Mouse (Mus musculus) limb, embryonic 13.5 days (tissue): ENCODE data around the gene 1500009L16Rik. TPM values are rescaled to one million over a fixed set of nuclear protein-coding genes. Genes with fewer than 3 reads are reported as not detected.

Experiments used
- ATAC-seq: fragments of 200-750 bp; cut with Nextera tagmentation; 2 replicates; pipeline ENCODE4 v1.8.0; 2017; ENCODE audit warnings: low read depth, moderate number of reproducible peaks, moderate TSS enrichment; ENCODE audit not compliant: low FRiP score
- H3K27ac ChIP-seq: fragments of 300-500 bp; sonication (generic); 2 replicates; pipeline ENCODE4 v1.5.1; 2015; ENCODE audit warnings: inconsistent platforms, mild to moderate bottlenecking, moderate library complexity
- H3K27me3 ChIP-seq: fragments of 300-500 bp; sonication (generic); 2 replicates; pipeline ENCODE4 v1.6.1; 2015; ENCODE audit warnings: mild to moderate bottlenecking, inconsistent platforms
- H3K36me3 ChIP-seq: fragments of 300-500 bp; sonication (generic); 2 replicates; pipeline ENCODE4 v1.6.1; 2015; ENCODE audit warnings: inconsistent platforms, mild to moderate bottlenecking, moderate library complexity
- H3K4me1 ChIP-seq: fragments of 300-500 bp; sonication (generic); 2 replicates; pipeline ENCODE4 v1.6.1; 2015; ENCODE audit warnings: inconsistent platforms
- H3K4me2 ChIP-seq: fragments of 300-500 bp; sonication (generic); replicated peaks from 2 replicates; pipeline ENCODE4 v1.6.1; 2015; ENCODE audit warnings: inconsistent platforms, mild to moderate bottlenecking, moderate library complexity
- H3K4me3 ChIP-seq: fragments of 300-500 bp; sonication (generic); 2 replicates; pipeline ENCODE4 v1.5.1; 2015; ENCODE audit warnings: moderate library complexity, mild to moderate bottlenecking, inconsistent platforms
- H3K9ac ChIP-seq: fragments of 300-500 bp; sonication (generic); 2 replicates; pipeline ENCODE4 v1.6.1; 2015; ENCODE audit warnings: mild to moderate bottlenecking, inconsistent platforms
- H3K9me3 ChIP-seq: fragments of 300-500 bp; sonication (generic); 2 replicates; pipeline ENCODE4 v1.6.1; 2016; ENCODE audit warnings: inconsistent platforms
- WGBS: fragments of 180-500 bp; shearing (Covaris S2); methylation state at CpG from one replicate; pipeline ENCODE4 v1.1.7; 2015; 5-methylcytosine and 5-hydroxymethylcytosine counted together
- polyA plus RNA-seq: library from polyadenylated mRNA; unstranded; fragments of >200 nt; fragmentation: Nextera tagmentation; extraction: Ambion mirVana; gene quantifications from 2 replicates; pipeline ENCODE4 v1.2.1, GENCODE M21; 2015

The 1500009L16Rik gene
- polyA plus RNA-seq: 41.0 and 45.3 TPM in 2 replicates

GRCm38 (mm10) chr10:83722579-83723031, at the start of gene 1500009L16Rik:
Gene 1500009L16Rik (plus strand): TSS chr10:83722865.
- peak within 1 kb of the TSS; percentile 85 for H3K4me2 ChIP-seq
- peak within 1 kb of the TSS; percentile 75 for H3K9ac ChIP-seq
- ATAC-seq: peak; percentile 99
- WGBS: 0% methylated on average over 25 of the region's 37 CpGs
- no peaks in the 10 kb centered on the region for H3K27me3 ChIP-seq
- H3K4me3 ChIP-seq: peak within 1 kb of the TSS; percentile 66
- H3K9me3 ChIP-seq: peaks cover 5% of the 10 kb centered on the region; the same call in 1 of the 2 replicates
- peaks cover 18% of the 10 kb centered on the region for H3K4me1 ChIP-seq
- no peak within 1 kb of the TSS for H3K27ac ChIP-seq
- no peaks in the 10 kb centered on the region for H3K36me3 ChIP-seq

GRCm38 (mm10) chr10:83681334-83681733, 41.3 kb upstream of the 1500009L16Rik start:
- 85% methylated on average over 12 of the region's 12 CpGs for whole genome bisulfite sequencing
- no peaks in the 10 kb centered on the region for H3K9me3 ChIP-seq
- H3K4me2 ChIP-seq: no peak overlapping the region
- H3K9ac ChIP-seq: no peak overlapping the region
- no peak for ATAC-seq
- H3K4me1 ChIP-seq: no peaks in the 10 kb centered on the region
- no peak overlapping the region for H3K4me3 ChIP-seq
- no peaks in the 10 kb centered on the region for H3K27me3 ChIP-seq
- no peak overlapping the region for H3K27ac ChIP-seq
- no peaks in the 10 kb centered on the region for H3K36me3 ChIP-seq

GRCm38 (mm10) chr10:83688215-83688614, 34.5 kb upstream of the 1500009L16Rik start:
- Histone ChIP-seq H3K9me3 (no peaks in the 10 kb centered on the region), H3K27me3 (no peaks in the 10 kb centered on the region), H3K4me3 (no peak overlapping the region), H3K36me3 (no peaks in the 10 kb centered on the region), H3K9ac (no peak overlapping the region), H3K4me2 (no peak overlapping the region), H3K4me1 (no peaks in the 10 kb centered on the region), H3K27ac (no peak overlapping the region)
- no peak for ATAC-seq
- 87% methylated on average over 2 of the region's 2 CpGs for WGBS

GRCm38 (mm10) chr10:83692175-83692895, 30.3 kb upstream of the 1500009L16Rik start:
- no peak overlapping the region for H3K4me3 ChIP-seq
- no peak overlapping the region for H3K27ac ChIP-seq
- no peak overlapping the region for H3K4me2 ChIP-seq
- no peaks in the 10 kb centered on the region for H3K27me3 ChIP-seq
- H3K9ac ChIP-seq: no peak overlapping the region
- ATAC-seq: no peak
- no peaks in the 10 kb centered on the region for H3K36me3 ChIP-seq
- no peaks in the 10 kb centered on the region for H3K9me3 ChIP-seq
- 87% methylated on average over 11 of the region's 11 CpGs for WGBS
- no peaks in the 10 kb centered on the region for H3K4me1 ChIP-seq

- Histone ChIP-seq H3K9me3 (no peaks in the 10 kb centered on the region), H3K4me3 (no peak overlapping the region), H3K27me3 (no peaks in the 10 kb centered on the region), H3K36me3 (no peaks in the 10 kb centered on the region), H3K27ac (no peak overlapping the region), H3K9ac (no peak overlapping the region), H3K4me1 (no peaks in the 10 kb centered on the region), H3K4me2 (no peak overlapping the region)
- 87% methylated on average over 4 of the region's 4 CpGs for WGBS
- ATAC-seq: no peak
Measured at GRCm38 (mm10) chr10:83696226-83696625, 26.4 kb upstream of the 1500009L16Rik start.

GRCm38 (mm10) chr10:83706628-83707027, 16.0 kb upstream of the 1500009L16Rik start:
- H3K27me3 ChIP-seq: no peaks in the 10 kb centered on the region
- 81% methylated on average over 12 of the region's 12 CpGs for WGBS
- H3K4me1 ChIP-seq: peaks cover 20% of the 10 kb centered on the region
- H3K9me3 ChIP-seq: no peaks in the 10 kb centered on the region
- no peaks in the 10 kb centered on the region for H3K36me3 ChIP-seq
- H3K4me2 ChIP-seq: no peak overlapping the region
- no peak overlapping the region for H3K9ac ChIP-seq
- H3K4me3 ChIP-seq: no peak overlapping the region
- no peak for ATAC-seq
- no peak overlapping the region for H3K27ac ChIP-seq

GRCm38 (mm10) chr10:83709920-83710319, 12.7 kb upstream of the 1500009L16Rik start:
- Histone ChIP-seq H3K27me3 (no peaks in the 10 kb centered on the region), H3K4me3 (no peak overlapping the region), H3K4me2 (no peak overlapping the region), H3K4me1 (peaks cover 27% of the 10 kb centered on the region), H3K27ac (no peak overlapping the region), H3K9me3 (no peaks in the 10 kb centered on the region), H3K36me3 (no peaks in the 10 kb centered on the region), H3K9ac (no peak overlapping the region)
- WGBS: 66% methylated on average over 3 of the region's 3 CpGs
- no peak for ATAC-seq

GRCm38 (mm10) chr10:83711769-83712168, 10.9 kb upstream of the 1500009L16Rik start:
- H3K27me3 ChIP-seq: no peaks in the 10 kb centered on the region
- peaks cover 15% of the 10 kb centered on the region for H3K4me1 ChIP-seq
- WGBS: 16% methylated on average over 10 of the region's 10 CpGs
- H3K9me3 ChIP-seq: no peaks in the 10 kb centered on the region
- H3K27ac ChIP-seq: 0 out of 2 replicates have a peak overlapping the region, but pooled peaks have one; percentile 10
- no peaks in the 10 kb centered on the region for H3K36me3 ChIP-seq
- H3K9ac ChIP-seq: no peak overlapping the region
- no peak overlapping the region for H3K4me3 ChIP-seq
- peak; percentile 66; the same call in 1 of the 2 replicates for ATAC-seq
- no peak overlapping the region for H3K4me2 ChIP-seq

- 73% methylated on average over 12 of the region's 12 CpGs for WGBS
- Histone ChIP-seq H3K4me2 (no peak overlapping the region), H3K27me3 (no peaks in the 10 kb centered on the region), H3K36me3 (no peaks in the 10 kb centered on the region), H3K4me3 (no peak overlapping the region), H3K9ac (no peak overlapping the region), H3K9me3 (no peaks in the 10 kb centered on the region), H3K4me1 (peaks cover 15% of the 10 kb centered on the region), H3K27ac (no peak overlapping the region)
- no peak for ATAC-seq
Measured at GRCm38 (mm10) chr10:83718855-83719474, 3.7 kb upstream of the 1500009L16Rik start.

- peak; percentile 54 for ATAC-seq
- Histone ChIP-seq H3K27me3 (no peaks in the 10 kb centered on the region), H3K27ac (no peak overlapping the region), H3K9ac (peak overlapping the region; percentile 75), H3K9me3 (peaks cover 5% of the 10 kb centered on the region; the same call in 1 of the 2 replicates), H3K4me2 (peak overlapping the region; percentile 85), H3K4me3 (peak overlapping the region; percentile 66), H3K4me1 (peaks cover 18% of the 10 kb centered on the region), H3K36me3 (no peaks in the 10 kb centered on the region)
- 1% methylated on average over 21 of the region's 23 CpGs for WGBS
Measured at GRCm38 (mm10) chr10:83723055-83723454, 390 bp downstream of the 1500009L16Rik start.

- WGBS: 86% methylated on average over 15 of the region's 15 CpGs
- no peak overlapping the region for H3K9ac ChIP-seq
- no peak overlapping the region for H3K27ac ChIP-seq
Measured at GRCm38 (mm10) chr10:83724351-83725059, 1.8 kb downstream of the 1500009L16Rik start.

GRCm38 (mm10) chr10:83726164-83726563, 3.5 kb downstream of the 1500009L16Rik start:
- Histone ChIP-seq H3K9ac (no peak overlapping the region), H3K4me1 (peaks cover 29% of the 10 kb centered on the region), H3K27me3 (no peaks in the 10 kb centered on the region), H3K4me3 (no peak overlapping the region), H3K4me2 (no peak overlapping the region), H3K27ac (no peak overlapping the region), H3K9me3 (peaks cover 5% of the 10 kb centered on the region; the same call in 1 of the 2 replicates), H3K36me3 (no peaks in the 10 kb centered on the region)
- no peak for ATAC-seq
- 79% methylated on average over 11 of the region's 11 CpGs for WGBS

More at GRCm38 (mm10) chr10:83724351-83725059, 1.8 kb downstream of the 1500009L16Rik start:
- no peaks in the 10 kb centered on the region for H3K27me3 ChIP-seq
- H3K4me3 ChIP-seq: peak overlapping the region; percentile 66; the same call in 1 of the 2 replicates
- H3K36me3 ChIP-seq: no peaks in the 10 kb centered on the region
- ATAC-seq: no peak
- peaks cover 29% of the 10 kb centered on the region for H3K4me1 ChIP-seq
- H3K9me3 ChIP-seq: peaks cover 5% of the 10 kb centered on the region; the same call in 1 of the 2 replicates
- H3K4me2 ChIP-seq: peak overlapping the region; percentile 85
